Mouse (Mus musculus): ENCODE measurements around the gene Olfr784. TPM values are rescaled to one million over a fixed set of nuclear protein-coding genes. Genes with fewer than 3 reads are reported as not detected.
"Not testable (repeated sequence)": the region's sequence is repeated elsewhere in the genome, so short reads cannot be mapped to it uniquely, and the experiment has no call there.

Olfr784 gene
- under 1 TPM; 0.15 TPM for total RNA-seq (2021)

DNA sequence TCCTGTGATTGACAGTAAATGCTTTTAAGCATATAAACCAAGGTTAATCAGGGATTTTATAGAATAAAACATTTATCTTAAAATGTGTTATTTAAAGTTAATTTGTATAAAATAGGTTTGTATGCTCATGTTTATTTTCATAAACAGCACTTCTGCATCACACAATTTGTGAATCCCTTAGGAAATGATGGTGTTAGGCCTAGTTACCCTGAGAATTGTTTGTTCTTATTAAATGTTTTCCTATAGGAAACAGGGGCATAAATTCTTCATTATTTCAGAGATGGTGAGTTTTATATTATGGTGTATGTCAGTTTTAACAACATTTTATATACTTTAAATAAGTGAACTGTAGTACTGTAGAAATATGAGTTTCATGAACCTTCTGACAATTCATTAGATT lies at the start of gene Olfr784:
Gene Olfr784 (plus strand): TSS at position 301 of the 400 bp plus-strand sequence.
- no peak for DNase-seq

DNA sequence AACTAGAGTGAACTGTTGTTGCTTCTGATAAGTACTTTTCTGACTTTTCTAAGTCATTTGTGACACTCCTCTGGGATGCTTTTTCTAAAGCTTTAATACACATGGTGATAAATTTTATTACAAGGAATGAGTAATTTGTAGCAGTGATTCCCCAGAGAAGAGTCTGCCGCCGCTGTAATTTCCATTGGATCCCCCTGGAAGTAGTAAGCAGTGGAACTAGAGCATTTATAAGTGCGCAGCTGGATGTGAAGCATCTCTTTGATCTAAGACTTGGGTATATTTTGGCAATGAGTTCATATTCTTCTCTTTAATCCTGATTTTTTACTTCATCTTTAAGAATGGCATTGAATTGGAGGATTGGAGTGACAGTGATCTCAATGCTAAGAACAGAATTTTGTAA lies 35.3 kb upstream of the Olfr784 start, which contains the start of gene Olfr782:
Gene Olfr782 (plus strand): TSS at position 301 of the 400 bp plus-strand sequence.
- DNase-seq: no peak

DNA sequence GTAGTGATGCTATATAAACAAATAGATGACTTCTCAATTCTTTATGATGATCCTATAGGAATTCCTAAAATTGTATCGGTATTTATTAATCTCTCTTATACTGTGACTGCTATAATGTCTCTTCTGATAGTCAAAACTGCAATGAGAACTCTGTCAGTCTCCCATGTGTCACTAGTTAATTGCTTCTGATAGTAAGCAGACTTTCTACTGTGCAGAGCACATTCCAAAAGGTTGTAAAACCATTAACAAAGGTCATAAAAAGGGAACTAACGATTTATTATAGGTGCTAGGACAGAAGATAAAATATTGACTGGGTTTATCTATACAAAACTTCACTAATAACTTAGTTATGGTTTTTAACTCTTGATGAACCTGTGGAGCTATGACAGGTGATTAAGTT lies 31.4 kb upstream of the Olfr784 start:
- DNase-seq: not testable (repeated sequence)

DNA sequence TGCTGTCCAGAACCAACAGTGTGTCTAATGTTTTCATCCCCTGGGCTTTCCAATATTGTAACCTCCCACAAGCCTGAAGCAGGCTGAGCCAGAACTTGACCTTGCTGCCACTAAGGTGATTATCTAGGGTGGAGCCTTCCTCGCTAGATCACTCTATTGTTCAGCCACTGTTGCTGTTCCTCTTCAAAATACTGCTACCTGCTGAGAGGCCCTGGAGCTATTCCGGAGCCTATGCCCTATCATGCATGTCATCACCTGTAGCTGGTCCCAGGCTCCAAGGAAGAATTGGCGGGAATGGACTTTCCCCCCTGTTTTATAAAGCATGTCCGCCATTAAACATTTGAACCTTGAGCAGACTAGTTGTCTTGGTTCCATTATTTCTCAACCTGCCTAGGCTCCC lies 27.4 kb upstream of the Olfr784 start:
- DNase-seq: not testable (repeated sequence)

DNA sequence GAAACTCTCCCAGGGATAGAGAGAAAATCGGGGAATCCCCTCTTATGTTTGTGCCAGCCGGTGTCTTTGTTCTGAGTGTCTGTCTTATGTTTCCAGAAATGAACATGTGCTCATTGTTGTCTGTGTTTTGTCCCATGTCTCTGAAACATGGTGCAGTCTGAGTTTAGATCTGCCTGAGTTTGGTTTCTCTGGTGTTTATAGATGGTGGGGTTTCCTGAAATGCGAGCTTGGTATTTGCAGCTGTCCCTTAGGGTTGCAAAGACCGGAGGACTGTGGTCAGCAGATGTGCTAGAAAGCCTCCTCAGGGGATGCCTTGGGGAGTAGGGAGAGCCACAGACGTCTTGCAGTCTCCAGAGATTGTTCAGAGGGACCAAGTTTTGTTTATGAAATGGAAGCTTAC lies 26.6 kb upstream of the Olfr784 start:
- DNase-seq: peak; percentile 22 to 40

DNA sequence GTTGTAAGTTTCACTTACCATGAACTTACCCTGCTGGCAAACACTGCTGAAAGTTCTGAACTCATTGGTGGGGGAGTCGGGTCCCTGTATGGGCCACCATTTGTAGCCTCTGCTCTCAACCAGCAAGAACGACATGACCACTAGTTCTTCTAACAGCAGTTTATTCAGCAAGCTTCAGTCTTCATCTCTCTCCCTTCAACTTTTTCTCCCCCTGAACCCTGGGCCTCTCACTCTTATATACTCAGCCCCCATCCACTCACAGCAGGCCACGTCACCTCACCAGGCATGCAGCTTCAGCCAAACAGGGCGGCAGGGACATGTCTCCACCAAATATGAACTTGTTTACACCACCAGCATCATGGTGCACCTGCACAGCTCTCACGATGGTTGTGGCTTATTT lies 9.8 kb upstream of the Olfr784 start:
- not testable (repeated sequence) for DNase-seq

DNA sequence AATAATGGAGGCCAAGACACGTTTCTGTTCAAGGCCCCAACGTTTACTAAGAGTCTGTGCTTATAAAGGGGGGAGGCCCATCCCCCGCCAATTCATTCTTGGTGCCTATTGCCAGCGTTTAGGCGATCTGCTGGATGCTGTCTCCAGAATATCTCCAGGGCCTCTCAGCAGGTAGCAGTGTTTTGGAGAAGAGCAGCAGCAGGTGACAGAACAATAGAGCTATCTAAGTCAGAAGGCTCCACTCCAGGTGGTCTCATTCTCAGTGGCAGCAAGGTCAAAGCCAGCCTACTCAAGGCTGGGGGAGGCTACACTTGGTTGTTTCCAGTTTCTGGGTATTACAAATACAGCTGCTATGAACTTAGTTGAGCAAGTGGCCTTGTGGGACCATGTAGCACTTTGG lies 17.0 kb downstream of the Olfr784 start:
- DNase-seq: no peak

DNA sequence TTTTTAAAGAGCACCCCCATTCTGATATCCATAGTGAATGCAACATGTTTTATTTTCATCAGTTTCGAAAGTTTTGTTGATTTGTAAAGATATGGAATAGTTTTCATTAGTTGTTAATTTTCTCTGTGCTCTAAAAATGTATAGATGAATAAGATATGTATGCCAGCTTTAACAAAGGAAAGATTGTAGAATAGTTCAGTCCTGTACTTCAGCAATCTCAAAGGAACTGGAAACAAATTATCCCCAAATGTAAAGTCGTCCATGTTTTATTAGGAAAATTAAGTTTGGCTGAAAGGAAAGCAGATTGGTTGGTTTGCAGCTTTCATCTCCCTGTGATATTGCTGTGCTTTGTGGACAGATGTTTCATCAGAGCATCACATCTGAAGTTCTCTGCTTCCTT lies 21.2 kb downstream of the Olfr784 start, which contains the start of gene Olfr785:
Gene Olfr785 (plus strand): TSS at position 301 of the 400 bp plus-strand sequence.
- no peak for DNase-seq

GRCm38 (mm10) chr10:129427006-129427405 lies 43.1 kb downstream of the Olfr784 start, which contains the start of gene Olfr786:
Gene Olfr786, plus strand, starts transcription at chr10:129427306.
- no peak for DNase-seq

Other genes with a start within 250 kb of the Olfr784 start
- not detected for gene Olfr770, start 245.1 kb upstream of the Olfr784 start, total RNA-seq (2021)
- not detected for gene Olfr771, start 219.3 kb upstream of the Olfr784 start, total RNA-seq (2021)
- gene Olfr772, start 206.2 kb upstream of the Olfr784 start, total RNA-seq (2021): not detected
- not detected for gene Olfr773, start 196.7 kb upstream of the Olfr784 start, total RNA-seq (2021)
- not detected for gene Olfr774, start 147.9 kb upstream of the Olfr784 start, total RNA-seq (2021)
- not detected for gene Olfr775, start 135.7 kb upstream of the Olfr784 start, total RNA-seq (2021)
- not detected for gene Olfr776, start 125.0 kb upstream of the Olfr784 start, total RNA-seq (2021)
- gene Olfr777, start 112.6 kb upstream of the Olfr784 start, total RNA-seq (2021): not detected
- not detected for gene Olfr780, start 66.0 kb upstream of the Olfr784 start, total RNA-seq (2021)
- gene Olfr781, start 55.2 kb upstream of the Olfr784 start, total RNA-seq (2021): not detected
- not detected for gene Olfr782, start 35.2 kb upstream of the Olfr784 start, total RNA-seq (2021)
- not detected for gene Olfr785, start 21.3 kb downstream of the Olfr784 start, total RNA-seq (2021)
- gene Olfr786, start 43.2 kb downstream of the Olfr784 start, total RNA-seq (2021): not detected
- gene Olfr787, start 77.8 kb downstream of the Olfr784 start, total RNA-seq (2021): not detected
- gene Olfr788, start 86.9 kb downstream of the Olfr784 start, total RNA-seq (2021): not detected
- not detected for gene Olfr789, start 100.7 kb downstream of the Olfr784 start, total RNA-seq (2021)
- gene Olfr790, start 114.4 kb downstream of the Olfr784 start, total RNA-seq (2021): not detected
- not detected for gene Olfr791, start 137.7 kb downstream of the Olfr784 start, total RNA-seq (2021)
- gene Olfr792, start 155.1 kb downstream of the Olfr784 start, total RNA-seq (2021): not detected
- gene Olfr794, start 183.6 kb downstream of the Olfr784 start, total RNA-seq (2021): not detected
- gene Olfr796, start 228.5 kb downstream of the Olfr784 start, total RNA-seq (2021): not detected
- gene Olfr798, start 243.9 kb downstream of the Olfr784 start, total RNA-seq (2021): not detected

Data from layer of hippocampus, postnatal 36 days (tissue).